Mouse (Mus musculus): ENCODE data around the gene Nptxr.

Gene Nptxr

DNA sequence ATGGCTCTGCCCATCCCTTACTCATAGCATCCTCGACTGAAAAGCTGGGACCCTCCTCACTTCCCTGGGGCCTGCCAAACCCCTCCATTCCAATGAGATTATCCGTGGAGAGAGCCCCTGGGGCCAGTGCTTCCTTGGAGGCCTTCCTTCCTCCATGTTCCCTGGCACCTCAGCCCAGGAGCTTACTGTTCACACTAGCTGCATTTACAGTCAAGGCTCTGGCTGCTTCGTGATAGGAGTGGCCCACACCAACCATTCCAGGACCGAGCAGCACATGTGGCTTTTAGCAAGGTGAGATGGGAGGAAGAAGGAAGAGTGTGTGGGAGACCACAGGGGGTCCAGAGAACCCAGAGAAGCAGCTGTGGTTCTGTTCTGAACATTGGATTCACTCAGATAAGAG, 50.7 kb downstream of the Nptxr start:
- CTCF ChIA-PET = interaction anchor here (0.6 kb wide), 1 partner anchor 54 kb away, joined by 3 read pairs; no protein-coding TSS in a partner anchor

DNA sequence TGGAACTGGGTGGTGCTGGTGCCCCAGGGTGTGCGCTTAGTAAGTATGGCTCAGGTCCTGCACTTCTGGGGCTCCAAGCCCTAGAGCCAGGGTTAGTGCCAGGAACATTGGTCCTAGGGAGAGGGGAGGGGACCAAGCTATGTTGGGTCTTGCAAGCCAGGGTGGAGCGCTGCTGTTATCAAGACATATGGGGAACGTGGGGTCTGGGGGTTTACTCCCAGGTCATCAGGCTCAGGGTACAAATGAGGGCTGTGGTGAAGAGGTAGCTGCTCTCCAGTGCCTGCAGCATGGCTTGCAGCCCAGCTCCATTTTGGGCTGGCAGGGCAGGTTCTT, 51.2 kb downstream of the Nptxr start:
- CTCF ChIA-PET = interaction anchor here (0.6 kb wide), 1 partner anchor 55 kb away, joined by 3 read pairs; no protein-coding TSS in a partner anchor

DNA sequence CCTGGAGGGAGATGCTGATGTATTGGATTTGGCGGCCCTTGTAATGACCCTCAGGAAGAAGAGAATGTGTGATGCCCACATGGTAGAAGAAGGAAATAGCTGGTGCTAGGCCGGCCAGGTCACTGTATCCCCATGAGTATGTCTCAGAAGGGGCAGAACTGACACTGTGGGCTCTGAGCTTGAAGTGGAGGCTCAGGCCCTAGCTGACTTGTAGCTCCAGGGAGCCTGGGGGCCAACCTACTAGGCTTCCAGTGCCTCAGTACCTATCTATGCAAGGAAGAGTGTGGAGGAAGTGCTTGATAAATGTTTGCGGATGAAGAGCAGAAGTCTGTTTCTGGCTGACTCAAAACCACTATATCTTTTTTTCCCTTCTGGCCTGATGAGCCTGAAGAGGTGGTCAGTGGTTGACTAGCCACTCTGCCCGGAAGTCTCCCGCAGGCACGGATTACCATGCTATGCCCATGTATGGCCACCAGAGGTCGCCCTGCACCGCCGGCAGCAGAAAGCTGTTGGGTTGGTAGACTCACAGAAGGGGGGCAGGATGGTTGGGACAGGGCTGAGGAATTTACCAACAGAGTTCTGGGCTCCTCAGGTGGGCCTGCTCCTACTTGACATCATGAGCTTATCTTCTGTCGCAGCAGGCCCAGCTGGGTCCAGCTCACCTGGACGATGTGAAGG, 51.7 kb downstream of the Nptxr start:
- CTCF ChIA-PET = interaction anchor here (0.9 to 1.3 kb wide), 3 partner anchors 20 to 79 kb away, joined by 3 to 5 read pairs (median 4); no protein-coding TSS in a partner anchor

DNA sequence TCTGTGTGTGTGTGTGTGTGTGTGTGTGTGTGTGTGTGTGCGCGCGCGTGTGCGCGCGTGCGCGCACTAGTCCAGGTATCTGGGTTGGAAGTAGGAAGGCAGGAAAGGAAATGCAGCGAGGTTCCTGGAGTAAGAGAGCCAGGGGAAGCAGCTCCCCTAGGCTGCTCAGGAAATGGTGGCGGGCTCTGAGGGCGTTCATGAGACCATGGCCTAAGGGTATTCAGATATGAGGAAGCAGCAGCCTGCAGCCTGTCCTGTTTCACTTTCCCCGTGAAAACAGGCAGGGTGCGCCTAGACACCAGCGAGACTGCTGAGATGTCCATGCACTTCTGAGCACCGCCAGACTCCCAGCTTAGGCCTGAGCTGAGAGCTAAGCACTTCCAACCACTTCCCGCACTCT, 52.8 kb downstream of the Nptxr start:
- CTCF ChIA-PET = interaction anchor here (0.9 to 1.3 kb wide), 2 partner anchors 21 to 80 kb away, joined by 3 to 5 read pairs; no protein-coding TSS in a partner anchor

DNA sequence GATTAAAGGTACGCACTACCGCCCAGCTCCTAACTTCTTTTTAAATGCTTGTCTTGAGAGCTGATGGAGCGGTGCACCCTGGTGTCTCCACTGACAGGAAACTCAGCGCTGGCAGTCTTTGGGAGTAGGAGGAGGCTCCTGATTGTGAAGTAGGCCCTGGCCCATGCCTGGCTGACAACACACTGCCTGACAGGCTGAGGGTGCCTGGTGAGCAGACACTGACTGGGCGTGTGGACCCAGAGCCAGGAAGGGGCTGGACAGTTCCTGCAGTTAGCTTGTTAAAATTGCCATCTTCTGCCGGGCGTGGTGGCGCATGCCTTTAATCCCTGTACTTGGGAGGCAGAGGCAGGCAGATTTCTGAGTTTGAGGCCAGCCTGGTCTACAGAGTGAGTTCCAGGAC, 54.3 kb downstream of the Nptxr start:
- CTCF ChIA-PET = interaction anchor here (0.6 to 1.2 kb wide), 2 partner anchors 10 to 26 kb away, joined by 3 to 8 read pairs; no protein-coding TSS in a partner anchor

DNA sequence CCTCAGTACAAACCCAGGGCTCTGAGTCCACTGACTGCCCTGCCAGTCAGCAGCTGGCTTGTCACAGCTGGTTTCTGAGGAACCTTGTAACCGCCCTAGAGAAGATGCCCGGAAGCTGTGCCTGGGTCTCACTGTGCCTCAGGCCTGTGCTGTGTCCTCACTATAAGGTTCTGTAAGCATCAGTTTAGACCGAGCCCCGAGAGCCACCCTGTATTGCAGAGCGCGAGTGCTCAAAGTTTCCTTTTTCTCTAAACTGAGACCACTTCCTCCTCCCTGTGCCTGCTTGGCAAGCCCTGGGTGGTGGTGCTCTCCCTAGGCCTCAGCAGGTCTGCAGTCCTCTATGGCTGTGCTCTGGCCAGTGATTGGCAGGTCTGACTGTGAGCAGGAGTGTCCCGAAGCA, 55.4 kb downstream of the Nptxr start:
- CTCF ChIA-PET = interaction anchor here (0.5 to 1.2 kb wide), 2 partner anchors 25 to 196 kb away, joined by 3 to 5 read pairs; no protein-coding TSS in a partner anchor

DNA sequence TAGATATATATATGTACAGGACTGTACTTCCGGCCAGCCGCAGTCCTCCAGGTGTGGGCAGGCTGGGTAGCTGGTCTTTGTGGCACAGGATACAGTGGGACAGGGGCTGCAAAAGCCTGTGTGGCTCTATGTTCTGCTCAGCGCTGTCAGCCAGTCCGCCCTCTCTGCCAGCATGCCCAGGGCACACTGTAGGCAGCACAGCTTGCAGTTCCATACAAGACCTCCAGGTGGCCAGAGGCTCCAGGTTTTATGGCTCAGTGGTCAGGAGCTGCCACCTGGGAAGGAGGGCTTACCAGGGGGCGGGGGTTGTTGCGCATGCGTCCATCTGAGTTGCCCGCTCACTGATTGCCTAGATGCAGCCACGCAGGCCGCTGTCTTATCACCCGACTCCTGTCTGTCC, 56.6 kb downstream of the Nptxr start:
- CTCF ChIA-PET = interaction anchor here (0.6 kb wide), 1 partner anchor 15 kb away, joined by 5 read pairs; no protein-coding TSS in a partner anchor

DNA sequence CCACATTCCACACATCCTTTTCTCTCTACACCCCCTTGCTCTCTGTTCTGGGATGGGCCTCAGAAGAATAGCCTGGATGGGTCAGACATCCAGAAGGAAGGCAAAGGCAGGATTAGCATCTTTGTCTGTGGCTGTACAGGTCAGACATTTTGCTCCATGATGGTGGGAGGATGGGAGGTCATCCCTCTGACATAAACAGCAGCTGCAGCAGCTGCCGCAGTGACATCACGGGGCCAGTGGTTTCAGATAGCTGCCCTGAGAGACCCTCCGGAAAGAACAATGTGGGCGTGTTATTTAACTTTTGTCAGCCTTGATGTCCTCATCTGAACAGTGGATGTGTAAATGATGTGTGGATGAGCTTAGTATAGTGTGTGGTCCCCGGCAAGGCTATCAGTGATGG, 58.7 kb downstream of the Nptxr start:
- CTCF ChIA-PET = no interaction called here

DNA sequence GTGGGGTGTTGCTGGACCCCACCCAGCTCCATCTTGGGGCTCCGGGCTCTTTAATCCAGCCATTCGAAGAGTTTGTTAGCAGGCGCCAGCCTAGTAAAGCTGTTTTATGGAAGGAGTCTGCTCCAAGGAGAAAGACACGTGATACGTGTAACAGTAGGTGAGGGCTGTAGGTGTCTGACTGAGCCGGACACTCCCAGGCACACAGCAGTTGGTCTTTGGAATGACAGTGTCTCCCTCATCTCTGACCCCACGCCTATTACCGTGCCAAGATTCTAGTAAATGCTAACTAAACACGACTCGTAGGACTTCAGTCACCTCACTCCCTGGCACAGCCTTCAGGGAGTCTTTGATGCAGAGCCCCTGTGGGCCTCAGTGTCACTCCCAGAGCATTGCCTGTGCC, 59.3 kb downstream of the Nptxr start:
- CTCF ChIA-PET = no interaction called here

DNA sequence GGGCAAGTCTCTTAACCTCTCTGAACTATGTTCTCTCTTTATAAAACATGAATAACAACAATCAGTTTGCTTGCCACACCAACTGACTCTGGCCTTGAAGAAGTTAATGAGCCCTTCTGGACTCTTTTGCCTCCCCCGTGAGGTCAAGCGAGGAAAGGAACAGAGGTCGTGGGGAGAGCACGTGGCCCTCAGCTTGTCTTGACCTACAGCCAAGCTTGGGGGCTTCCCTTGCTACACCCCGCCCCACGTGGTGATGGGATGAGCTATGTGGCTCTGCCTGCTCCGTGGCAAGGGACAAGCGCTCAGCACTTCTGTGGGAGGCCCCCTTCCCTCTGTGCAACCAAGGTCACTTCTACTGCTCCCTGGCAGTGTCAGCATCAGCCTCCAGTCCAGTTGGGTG, 59.8 kb downstream of the Nptxr start:
- CTCF ChIA-PET = interaction anchor here (0.5 kb wide), 1 partner anchor 118 kb away, joined by 3 read pairs; no protein-coding TSS in a partner anchor

DNA sequence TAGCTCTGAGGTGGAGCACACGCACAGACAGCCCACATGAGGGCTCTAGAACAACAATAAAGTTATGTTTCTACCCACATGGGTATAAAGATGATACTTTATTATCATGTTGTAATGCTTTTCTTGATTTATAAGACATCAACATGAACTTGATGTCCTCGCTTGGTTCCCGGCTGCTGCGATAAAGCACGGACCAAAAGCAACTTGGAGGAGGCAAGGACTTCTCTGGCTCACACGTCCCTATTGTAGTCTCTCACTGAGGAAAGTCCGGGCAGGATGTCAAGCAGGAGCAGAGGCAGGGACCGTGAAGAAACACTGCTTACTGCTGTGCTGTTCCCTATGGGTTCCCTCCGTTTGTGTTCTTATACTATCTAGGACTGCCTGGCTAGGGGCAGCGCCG, 60.6 kb downstream of the Nptxr start:
- CTCF ChIA-PET = interaction anchor here (0.6 kb wide), 1 partner anchor 1561 kb away, joined by 4 read pairs; no protein-coding TSS in a partner anchor

DNA sequence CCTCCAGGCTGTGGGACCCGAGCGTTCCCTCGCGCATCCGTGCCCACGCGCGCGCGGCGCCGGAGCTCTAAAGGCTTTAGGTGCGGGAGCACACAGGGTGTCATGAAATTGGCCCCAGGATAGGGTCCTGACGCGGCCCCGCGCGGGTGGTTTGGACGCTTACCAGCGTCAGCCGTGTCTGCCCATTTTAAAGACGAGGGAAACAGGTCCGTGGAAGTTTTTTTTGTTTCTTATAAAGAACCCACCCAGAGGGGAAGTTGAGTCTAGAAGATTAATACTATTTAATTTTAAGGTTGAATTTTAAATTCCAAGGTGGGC, 61.9 kb downstream of the Nptxr start:
- CTCF ChIA-PET = no interaction called here

DNA sequence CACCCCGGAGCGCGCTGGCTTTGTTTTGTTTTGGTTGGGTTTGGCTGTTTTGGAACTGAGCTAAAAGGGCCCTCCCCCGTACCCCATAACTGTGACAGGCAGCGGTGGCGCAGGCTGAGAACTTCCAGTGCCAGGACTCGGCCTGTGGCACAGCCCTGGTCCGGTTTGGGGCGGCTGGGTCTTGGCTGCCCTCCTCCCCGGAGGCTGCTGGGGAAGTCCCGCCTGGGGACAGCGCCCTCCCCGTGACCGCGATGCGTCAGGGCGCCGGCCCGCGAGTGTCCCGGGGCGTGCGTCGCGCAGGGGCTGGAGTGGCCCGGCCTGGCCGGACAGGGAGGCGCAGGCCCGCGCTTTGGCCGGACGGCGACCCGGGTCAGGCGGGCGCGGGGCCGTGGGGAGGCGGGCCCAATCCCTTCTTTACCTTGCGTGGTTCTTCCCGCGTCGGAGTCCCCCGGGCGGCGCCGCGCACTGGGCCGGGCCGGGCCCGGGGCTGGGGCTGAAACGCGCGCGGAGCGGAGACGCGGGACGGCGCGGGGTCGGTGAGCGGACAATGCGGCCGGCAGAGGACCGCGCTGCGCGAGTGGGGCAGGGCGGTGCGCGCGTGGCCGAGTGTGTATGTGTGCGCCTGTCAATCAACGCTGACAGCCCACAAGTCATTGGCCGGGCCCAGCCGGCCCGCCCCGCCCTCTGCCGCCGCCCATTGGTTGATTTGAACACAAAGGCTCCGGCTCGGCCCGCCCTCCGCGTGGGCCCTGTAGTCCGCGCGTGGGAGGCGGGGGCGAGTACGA, 62.5 kb downstream of the Nptxr start, which contains the start of gene Sun2:
Sun2 (minus strand) TSS at position 616 of the 785 bp plus-strand sequence.
- CTCF ChIA-PET = no interaction called here

DNA sequence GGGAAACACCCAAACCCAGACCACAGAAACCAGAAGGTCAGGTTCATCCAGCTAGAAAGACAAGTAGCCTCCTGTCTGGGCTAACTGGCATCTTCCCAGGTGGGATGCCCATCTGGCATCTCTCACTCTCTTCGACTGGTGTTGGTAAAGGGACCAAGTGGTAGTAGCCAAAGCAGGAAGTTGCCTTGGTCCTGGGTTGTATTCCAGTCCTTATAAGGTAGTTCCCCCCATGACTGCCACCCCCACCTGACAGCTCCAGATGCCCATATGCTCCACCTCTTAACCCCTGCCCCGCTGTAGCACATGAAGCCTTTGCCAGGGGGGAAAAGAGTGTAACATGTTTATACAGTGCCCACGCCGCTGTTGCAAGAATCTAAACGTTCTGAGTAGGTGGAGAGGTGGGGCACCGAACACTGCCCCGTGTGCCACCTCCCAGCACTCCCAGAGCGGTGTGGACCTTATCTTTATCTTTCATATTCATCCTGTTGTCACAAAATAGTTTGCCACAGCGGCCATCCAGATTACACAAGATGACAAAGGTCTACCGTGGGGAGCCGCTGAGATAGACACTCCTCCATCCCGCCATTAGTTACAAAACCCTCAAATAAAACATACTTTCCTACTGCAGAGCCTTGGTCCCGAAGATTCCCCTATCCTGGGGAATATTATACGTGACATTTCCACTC, 63.2 kb downstream of the Nptxr start:
- CTCF ChIA-PET = no interaction called here

DNA sequence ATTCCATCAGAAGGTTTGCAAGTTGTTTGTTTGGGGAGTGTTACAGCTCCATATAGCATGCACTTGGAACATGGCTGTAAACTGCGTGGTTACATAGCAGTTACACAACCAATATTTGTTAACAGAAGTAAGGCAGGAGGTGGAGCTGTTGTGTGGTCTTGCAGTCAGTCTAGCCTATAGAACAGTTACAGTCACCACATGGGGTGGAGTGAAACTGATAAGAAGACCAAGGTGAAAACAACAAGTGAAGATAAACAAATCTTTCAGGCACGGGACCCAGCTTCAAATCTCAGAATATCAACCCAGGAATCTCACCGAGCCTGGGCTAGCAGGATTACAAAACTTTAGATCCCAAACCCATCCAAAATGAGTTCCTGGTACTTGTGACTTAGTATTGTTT, 63.8 kb downstream of the Nptxr start:
- CTCF ChIA-PET = no interaction called here
